Mouse (Mus musculus) brown adipose tissue, adult 24 weeks (tissue): ENCODE measurements around the gene Foxg1. TPM values are rescaled to one million over a fixed set of nuclear protein-coding genes. Genes with fewer than 3 reads are reported as not detected.

Experiments used
- polyA plus RNA-seq: library from polyadenylated mRNA; stranded (reverse); fragments of >200 nt; gene quantifications from 2 replicates; pipeline ENCODE4 v1.2.4, GENCODE M21; 2012; ENCODE audit not compliant: missing spikeins, insufficient read depth, insufficient read length

Gene Foxg1
- polyA plus RNA-seq, 1 experiment: not detected

Other genes starting within 250 kb of the Foxg1 start
- not detected in 2 replicates for gene Gm43517, start 2.5 kb downstream of the Foxg1 start, polyA plus RNA-seq